Mouse (Mus musculus) limb, embryonic 13.5 days (tissue): ENCODE measurements around the gene Fam173b. TPM values are rescaled to one million over a fixed set of nuclear protein-coding genes. Genes with fewer than 3 reads are reported as not detected.

Experiments
- ATAC-seq: fragments of 200-750 bp; cut with Nextera tagmentation; 2 replicates; pipeline ENCODE4 v1.8.0; 2017; ENCODE audit warnings: low read depth, moderate number of reproducible peaks, moderate TSS enrichment; ENCODE audit not compliant: low FRiP score
- H3K27ac ChIP-seq: fragments of 300-500 bp; sonication (generic); 2 replicates; pipeline ENCODE4 v1.5.1; 2015; ENCODE audit warnings: inconsistent platforms, mild to moderate bottlenecking, moderate library complexity
- H3K27me3 ChIP-seq: fragments of 300-500 bp; sonication (generic); 2 replicates; pipeline ENCODE4 v1.6.1; 2015; ENCODE audit warnings: mild to moderate bottlenecking, inconsistent platforms
- H3K36me3 ChIP-seq: fragments of 300-500 bp; sonication (generic); 2 replicates; pipeline ENCODE4 v1.6.1; 2015; ENCODE audit warnings: inconsistent platforms, mild to moderate bottlenecking, moderate library complexity
- H3K4me1 ChIP-seq: fragments of 300-500 bp; sonication (generic); 2 replicates; pipeline ENCODE4 v1.6.1; 2015; ENCODE audit warnings: inconsistent platforms
- H3K4me2 ChIP-seq: fragments of 300-500 bp; sonication (generic); replicated peaks from 2 replicates; pipeline ENCODE4 v1.6.1; 2015; ENCODE audit warnings: inconsistent platforms, mild to moderate bottlenecking, moderate library complexity
- H3K4me3 ChIP-seq: fragments of 300-500 bp; sonication (generic); 2 replicates; pipeline ENCODE4 v1.5.1; 2015; ENCODE audit warnings: moderate library complexity, mild to moderate bottlenecking, inconsistent platforms
- H3K9ac ChIP-seq: fragments of 300-500 bp; sonication (generic); 2 replicates; pipeline ENCODE4 v1.6.1; 2015; ENCODE audit warnings: mild to moderate bottlenecking, inconsistent platforms
- H3K9me3 ChIP-seq: fragments of 300-500 bp; sonication (generic); 2 replicates; pipeline ENCODE4 v1.6.1; 2016; ENCODE audit warnings: inconsistent platforms
- WGBS: fragments of 180-500 bp; shearing (Covaris S2); methylation state at CpG from one replicate; pipeline ENCODE4 v1.1.7; 2015; 5-methylcytosine and 5-hydroxymethylcytosine counted together
- polyA plus RNA-seq: library from polyadenylated mRNA; unstranded; fragments of >200 nt; fragmentation: Nextera tagmentation; extraction: Ambion mirVana; gene quantifications from 2 replicates; pipeline ENCODE4 v1.2.1, GENCODE M21; 2015

Fam173b gene
- polyA plus RNA-seq, 1 experiment from 2014 or later: 11.4 TPM

GRCm38 (mm10) chr15:31650821-31651220 is 49.2 kb downstream of the Fam173b start:
- no peak for ATAC-seq
- H3K27me3 ChIP-seq: no peaks in the 10 kb centered on the region
- no peak overlapping the region for H3K27ac ChIP-seq
- peaks cover 18% of the 10 kb centered on the region for H3K4me1 ChIP-seq
- WGBS: 84% methylated on average over 7 of the region's 7 CpGs
- no peak overlapping the region for H3K4me2 ChIP-seq
- no peaks in the 10 kb centered on the region for H3K9me3 ChIP-seq
- H3K36me3 ChIP-seq: no peaks in the 10 kb centered on the region
- H3K4me3 ChIP-seq: no peak overlapping the region
- H3K9ac ChIP-seq: no peak overlapping the region

- Histone ChIP-seq H3K27ac (no peak overlapping the region), H3K4me1 (no peaks in the 10 kb centered on the region), H3K4me2 (no peak overlapping the region), H3K36me3 (no peaks in the 10 kb centered on the region), H3K27me3 (no peaks in the 10 kb centered on the region), H3K9me3 (no peaks in the 10 kb centered on the region), H3K9ac (no peak overlapping the region), H3K4me3 (no peak overlapping the region)
- no peak for ATAC-seq
- 80% methylated on average over 5 of the region's 5 CpGs for WGBS
Observed at GRCm38 (mm10) chr15:31660133-31660795, 58.6 kb downstream of the Fam173b start.

GRCm38 (mm10) chr15:31660844-31661243 is 59.2 kb downstream of the Fam173b start:
- whole genome bisulfite sequencing: 65% methylated on average over 9 of the region's 9 CpGs
- Histone ChIP-seq H3K4me1 (no peaks in the 10 kb centered on the region), H3K9me3 (no peaks in the 10 kb centered on the region), H3K4me2 (no peak overlapping the region), H3K27me3 (no peaks in the 10 kb centered on the region), H3K27ac (no peak overlapping the region), H3K9ac (no peak overlapping the region), H3K4me3 (no peak overlapping the region), H3K36me3 (no peaks in the 10 kb centered on the region)
- ATAC-seq: no peak

GRCm38 (mm10) chr15:31661802-31662201 is 60.1 kb downstream of the Fam173b start:
- no peaks in the 10 kb centered on the region for H3K4me1 ChIP-seq
- H3K27ac ChIP-seq: no peak overlapping the region
- H3K4me2 ChIP-seq: no peak overlapping the region
- H3K36me3 ChIP-seq: no peaks in the 10 kb centered on the region
- no peak overlapping the region for H3K4me3 ChIP-seq
- H3K9me3 ChIP-seq: no peaks in the 10 kb centered on the region
- no peak overlapping the region for H3K9ac ChIP-seq
- ATAC-seq: no peak
- no peaks in the 10 kb centered on the region for H3K27me3 ChIP-seq
- 46% methylated on average over 4 of the region's 4 CpGs for WGBS

GRCm38 (mm10) chr15:31663074-31663473 is 61.4 kb downstream of the Fam173b start:
- Histone ChIP-seq H3K4me1 (no peaks in the 10 kb centered on the region), H3K4me3 (no peak overlapping the region), H3K9ac (no peak overlapping the region), H3K9me3 (no peaks in the 10 kb centered on the region), H3K27ac (no peak overlapping the region), H3K27me3 (no peaks in the 10 kb centered on the region), H3K36me3 (no peaks in the 10 kb centered on the region), H3K4me2 (no peak overlapping the region)
- 85% methylated on average over 3 of the region's 3 CpGs for WGBS
- no peak for ATAC-seq

Other genes starting within 250 kb of the Fam173b start
- gene Ankrd33b, start 234.1 kb upstream of the Fam173b start, polyA plus RNA-seq: 0.43 and 0.50 TPM in 2 replicates
- gene Ropn1l, start 148.1 kb upstream of the Fam173b start, polyA plus RNA-seq: 1.4 and 1.7 TPM in 2 replicates
- gene March6, start 70.8 kb upstream of the Fam173b start, polyA plus RNA-seq: 28.7 and 32.0 TPM in 2 replicates
- gene Cmbl, start 36.5 kb upstream of the Fam173b start, polyA plus RNA-seq: 1.8 and 2.2 TPM in 2 replicates
- 545 and 552 TPM in 2 replicates for gene Cct5, start within 50 bp of the Fam173b start, polyA plus RNA-seq